In the genomic region with DNA sequence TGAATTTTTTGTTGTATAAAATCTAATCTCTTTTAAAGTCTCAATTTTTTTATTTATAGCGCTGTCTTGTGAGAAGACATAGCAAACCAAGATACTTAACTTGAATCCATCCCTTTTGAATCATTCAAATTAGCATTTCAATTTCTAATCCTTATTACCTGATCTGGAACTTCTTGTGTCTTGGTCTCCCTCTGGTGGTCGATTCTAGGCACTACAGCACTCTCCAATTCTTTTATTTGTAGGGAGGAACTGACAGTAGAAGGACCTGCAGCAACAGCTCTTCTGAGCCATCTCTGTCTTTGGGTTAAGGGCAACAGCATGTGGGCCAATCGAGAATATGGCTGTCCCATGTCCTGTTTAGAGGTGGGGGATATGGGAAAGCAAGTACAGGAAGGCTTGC, we compare ENCODE assay signal across 8 mouse cellular contexts. TPM values are rescaled to one million over a fixed set of nuclear protein-coding genes. Genes with fewer than 3 reads are reported as not detected.
DNase-seq lines count a peak whose midpoint lies in the region; ATAC-seq and TF ChIP-seq lines count a peak whose summit lies in the region.
"Had no signal": no experiment of that assay in that cellular context is flagged by ENCODE, and none has a peak within 500 bp of the region (broad histone marks: within the 10 kb centered on the region; RNA-seq: fewer than 3 reads in every experiment).

No protein-coding gene starts in this region.

- DNase-seq in layer of hippocampus, adult 2 months (ENCODE audit: low spot score in 2 of 2) = peak; percentile 10 to 36
- no peak for DNase-seq in layer of hippocampus, adult 9-11 months
- DNase-seq in ES-E14 (ENCODE audit: low read depth, low spot score) (peak; percentile 45), adipocyte (ENCODE audit: low spot score) (peak; percentile 30)
- DNase-seq in limb, embryonic 14.5 days (ENCODE audit: low spot score) = peak; percentile 68
- DNase-seq in telencephalon, adult 2 months (ENCODE audit: low read depth, low spot score) = peak; percentile 24

- in situ Hi-C loops in ES-E14 (cut with MboI; ENCODE audit: low sequenced_read_pairs in 2 of 2, unreplicated experiment in 2 of 2) = no loop called here

- peak; percentile 90 for TF ChIP-seq CTCF in layer of hippocampus, adult 2 months (conservative IDR thresholded peaks at IDR 0.05)

- H3K4me3 ChIP-seq in layer of hippocampus, adult 2 months = no peak overlapping the region
- no peak overlapping the region for H3K4me3 ChIP-seq in ES-E14 (ENCODE audit: insufficient read depth in 1 of 2, low read depth in 1 of 2, low read length in 2 of 2, poor library complexity in 1 of 2, severe bottlenecking in 1 of 2)
- H3K4me3 ChIP-seq in limb, embryonic 14.5 days (replicated peaks; ENCODE audit: low read length) = no peak overlapping the region
- H3K4me3 ChIP-seq: neural tube, embryonic 13.5 days had no signal

- H3K4me2 ChIP-seq in limb, embryonic 14.5 days (replicated peaks; ENCODE audit: low read depth, low read length, severe bottlenecking) = no peak overlapping the region
- H3K4me2 ChIP-seq: neural tube, embryonic 13.5 days had no signal

- H3K27ac ChIP-seq in layer of hippocampus, adult 2 months = no peak overlapping the region
- H3K27ac ChIP-seq in ES-E14 (ENCODE audit: insufficient read depth, low read depth, low read length, poor library complexity, severe bottlenecking) = no peak overlapping the region
- no peak overlapping the region for H3K27ac ChIP-seq in limb, embryonic 14.5 days (replicated peaks; ENCODE audit: low read depth, low read length)
- H3K27ac ChIP-seq: neural tube, embryonic 13.5 days had no signal

- 4% methylated on average over 3 of the region's 3 CpGs for WGBS in limb, embryonic 14.5 days

- H3K36me3 ChIP-seq in ES-E14 (ENCODE audit: control insufficient read depth, insufficient read depth, low read length, poor library complexity, severe bottlenecking) = no peaks in the 10 kb centered on the region
- no peaks in the 10 kb centered on the region for H3K36me3 ChIP-seq in limb, embryonic 14.5 days (ENCODE audit: control insufficient read depth, insufficient read depth, low read length)
- H3K36me3 ChIP-seq: neural tube, embryonic 13.5 days had no signal

- H3K27me3 ChIP-seq in limb, embryonic 14.5 days (ENCODE audit: control insufficient read depth, insufficient read depth, low read length) = no peaks in the 10 kb centered on the region
- H3K27me3 ChIP-seq: neural tube, embryonic 13.5 days had no signal

- no peak overlapping the region for H3K9ac ChIP-seq in ES-E14 (ENCODE audit: insufficient read depth, low read depth, low read length, poor library complexity, severe bottlenecking)
- H3K9ac ChIP-seq in limb, embryonic 14.5 days (ENCODE audit: low read depth, low read length, severe bottlenecking) = no peak overlapping the region
- H3K9ac ChIP-seq: neural tube, embryonic 13.5 days had no signal

- TF ChIP-seq POLR2A in limb, embryonic 14.5 days (IDR thresholded peaks at IDR 0.05; ENCODE audit: borderline replicate concordance, extremely low read depth, insufficient read depth, insufficient read length) = no peak

- H3K9me3 ChIP-seq in ES-E14 (ENCODE audit: control insufficient read depth, insufficient read depth, low read depth, low read length) = no peaks in the 10 kb centered on the region
- H3K9me3 ChIP-seq in limb, embryonic 14.5 days (ENCODE audit: control insufficient read depth, low read length) = no peaks in the 10 kb centered on the region
- H3K9me3 ChIP-seq: neural tube, embryonic 13.5 days had no signal

- no peaks in the 10 kb centered on the region for H3K4me1 ChIP-seq in ES-E14 (ENCODE audit: control insufficient read depth in 2 of 2, insufficient read depth in 2 of 2, low read length in 2 of 2, poor library complexity in 1 of 2)
- H3K4me1 ChIP-seq in limb, embryonic 14.5 days (ENCODE audit: control insufficient read depth, insufficient read depth, low read length) = no peaks in the 10 kb centered on the region
- H3K4me1 ChIP-seq: neural tube, embryonic 13.5 days had no signal

- peak; percentile 76 for ATAC-seq in erythroblast, adult 5-6 weeks (replicated peaks; ENCODE audit: low FRiP score, poor library complexity, severe bottlenecking)
- no peak for ATAC-seq in limb, embryonic 14.5 days (ENCODE audit: low FRiP score, low read depth)

TF ChIP-seq in ES-E14, 5 proteins besides CTCF, POLR2A, EP300 and RAD21:
- no peak for TF ChIP-seq ZC3H11A (IDR thresholded peaks at IDR 0.05; ENCODE audit: borderline replicate concordance, low read depth, low read length)
- TF ChIP-seq HCFC1 (IDR thresholded peaks at IDR 0.05; ENCODE audit: borderline replicate concordance, insufficient read depth, low read length) = no peak
- no peak for TF ChIP-seq MAFK (IDR thresholded peaks at IDR 0.05; ENCODE audit: insufficient read depth, low read depth, low read length)
- TF ChIP-seq ZNF384 (IDR thresholded peaks at IDR 0.05; ENCODE audit: low read depth, low read length) = no peak
- no peak for TF ChIP-seq CHD2 (IDR thresholded peaks at IDR 0.05; ENCODE audit: low read depth, low read length)

RNA-seq across cellular contexts. Expression of a gene that starts 5.4 kb away (rescaled TPM):
- not detected for total RNA-seq in layer of hippocampus, adult 2 months (2021)
- total RNA-seq in ES-E14 (2012; rRNA removed) = not detected in 2 replicates
- total RNA-seq in erythroblast, adult 5-6 weeks (2015; ENCODE audit: low replicate concordance) = not detected in 2 replicates
- not detected in 2 replicates for total RNA-seq in erythroblast, adult 5-6 weeks (2017; ENCODE audit: low replicate concordance)
- polyA plus RNA-seq in limb, embryonic 14.5 days (2012; rRNA removed) = not detected in 2 replicates
- not detected in 2 replicates for polyA plus RNA-seq in limb, embryonic 14.5 days (2014; fragmentation: Nextera tagmentation; extraction: Ambion mirVana)
- polyA plus RNA-seq: neural tube, embryonic 13.5 days had no signal
